Mouse (Mus musculus) megakaryocyte, adult 5-6 weeks (primary cell): Measurements from ENCODE around the gene Gm42878. TPM values are rescaled to one million over a fixed set of nuclear protein-coding genes. Genes with fewer than 3 reads are reported as not detected.

Source experiments
- ATAC-seq: 2 replicates; pipeline ENCODE4 v1.8.0; 2016; ENCODE audit warnings: mild to moderate bottlenecking, inconsistent platforms; ENCODE audit not compliant: poor library complexity, severe bottlenecking
- total RNA-seq, 2 experiments: library from RNA; stranded (forward) in 1 of 2; stranded (reverse) in 1 of 2; fragments of 153-499, 151-499 nt in 1 of 2; fragments of 221-1000, 200-1000 nt in 1 of 2; gene quantifications; 2 replicates each; pipeline versions ENCODE4 v1.2.3 to v1.2.4; 2015 to 2017

Gm42878 gene
- total RNA-seq, 2 experiments from 2014 or later = not detected

DNA sequence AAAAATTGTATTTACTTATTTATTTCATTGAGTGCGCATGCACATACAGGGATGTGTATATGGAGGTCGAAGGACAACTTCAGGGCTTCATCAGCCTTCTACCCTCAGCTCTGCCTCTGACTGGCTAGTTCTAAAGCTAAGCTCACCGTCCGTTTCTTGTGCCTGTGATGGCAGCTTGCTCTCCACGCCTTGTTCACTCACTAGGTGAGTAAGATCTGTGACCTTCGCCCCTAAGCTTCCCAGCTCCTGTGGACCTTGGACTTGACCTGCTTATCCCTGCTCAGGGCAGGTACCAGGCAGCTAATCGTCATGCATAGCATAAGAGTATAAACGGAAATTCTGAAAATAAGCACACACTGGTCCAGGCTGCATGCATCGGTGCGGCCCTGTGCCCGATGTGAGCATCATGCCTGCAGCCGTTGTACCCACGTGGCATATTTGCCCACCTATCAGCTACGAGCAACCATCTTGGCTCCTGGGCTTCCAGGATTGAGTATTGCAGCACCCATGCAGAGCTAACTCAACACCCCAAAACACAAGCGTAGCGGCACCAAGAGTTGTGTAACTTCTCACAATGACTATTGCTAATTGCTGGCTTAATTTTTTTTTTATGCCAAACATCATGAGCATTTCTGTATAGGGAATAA, 20.9 kb upstream of the Gm42878 start:
- no peak for ATAC-seq

DNA sequence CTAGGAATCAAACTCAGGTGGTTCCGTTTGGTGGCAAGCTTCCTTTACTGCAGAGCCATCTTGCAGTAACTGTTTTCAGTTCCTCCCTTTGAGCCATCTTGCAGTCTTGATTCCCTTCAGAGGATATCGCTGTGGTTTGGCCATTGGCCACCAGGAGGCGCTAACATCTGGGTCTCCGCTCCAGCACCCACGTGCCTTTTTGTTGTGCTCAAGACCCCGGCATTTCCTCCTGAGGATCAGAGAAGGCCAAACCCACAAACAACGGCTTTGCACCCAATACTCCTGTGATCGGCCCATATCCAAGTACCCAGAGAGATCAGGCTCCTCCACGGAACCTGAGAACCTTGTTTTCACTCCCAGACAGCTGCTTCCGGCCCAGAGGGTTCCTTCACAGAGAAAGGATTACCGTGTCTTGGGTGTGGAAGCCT, 19.2 kb upstream of the Gm42878 start:
- ATAC-seq = peak; percentile 95

DNA sequence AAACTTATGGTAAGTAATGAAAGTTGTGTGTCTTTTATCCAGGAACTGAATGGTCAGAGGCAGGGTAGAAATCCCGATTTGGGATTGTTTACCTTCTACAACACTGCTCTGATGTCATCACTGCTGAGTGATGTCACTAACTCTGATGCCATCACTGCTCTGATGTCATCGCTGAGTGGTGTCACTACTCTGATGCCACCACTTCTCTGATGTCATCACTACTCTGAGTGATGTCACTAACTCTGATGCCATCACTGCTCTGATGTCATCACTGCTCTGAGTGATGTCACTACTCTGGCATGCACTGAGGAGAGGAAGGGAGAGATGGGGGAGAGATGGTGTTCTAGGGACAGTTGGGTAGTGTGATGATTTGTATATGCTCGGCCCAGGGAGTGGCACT, 17.2 kb upstream of the Gm42878 start:
- ATAC-seq = no peak

DNA sequence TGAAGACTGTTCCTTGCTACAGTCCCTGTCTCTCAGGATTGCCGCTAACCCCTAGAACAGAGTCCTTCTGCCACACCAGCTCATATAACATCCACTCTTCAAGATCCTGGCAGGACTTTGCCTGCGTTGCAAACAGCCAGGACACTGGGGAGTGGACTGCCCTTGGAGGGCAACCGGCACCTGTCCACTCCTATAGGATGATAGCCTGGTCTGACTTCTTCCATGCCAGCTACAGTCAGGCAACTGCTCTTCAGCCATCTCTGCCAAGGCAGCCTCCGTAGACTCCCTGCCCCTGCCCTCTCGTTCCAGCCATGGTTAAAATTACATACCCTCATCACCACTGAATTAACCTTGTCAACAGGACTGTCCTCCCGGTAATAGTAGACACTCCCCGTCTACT, 3.9 kb upstream of the Gm42878 start:
- ATAC-seq = no peak

DNA sequence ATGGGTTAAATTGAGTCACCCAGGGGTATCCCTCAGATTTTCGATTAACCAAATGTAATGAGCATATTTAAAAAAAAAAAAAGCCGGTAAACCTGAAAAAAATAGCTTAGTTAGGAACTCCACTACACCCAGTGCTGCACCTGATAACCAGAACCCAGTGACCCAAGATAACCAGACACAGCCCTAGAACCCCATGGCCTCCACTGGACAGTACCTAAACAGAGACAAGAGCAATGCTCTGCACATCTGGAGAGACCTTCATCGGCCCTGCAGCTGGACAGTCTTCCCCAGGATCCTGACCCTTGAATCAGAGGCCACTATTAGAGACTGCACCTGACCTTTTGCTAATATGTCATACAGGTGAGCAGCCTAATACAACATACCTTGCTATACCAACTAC, 1.8 kb upstream of the Gm42878 start:
- no peak for ATAC-seq

DNA sequence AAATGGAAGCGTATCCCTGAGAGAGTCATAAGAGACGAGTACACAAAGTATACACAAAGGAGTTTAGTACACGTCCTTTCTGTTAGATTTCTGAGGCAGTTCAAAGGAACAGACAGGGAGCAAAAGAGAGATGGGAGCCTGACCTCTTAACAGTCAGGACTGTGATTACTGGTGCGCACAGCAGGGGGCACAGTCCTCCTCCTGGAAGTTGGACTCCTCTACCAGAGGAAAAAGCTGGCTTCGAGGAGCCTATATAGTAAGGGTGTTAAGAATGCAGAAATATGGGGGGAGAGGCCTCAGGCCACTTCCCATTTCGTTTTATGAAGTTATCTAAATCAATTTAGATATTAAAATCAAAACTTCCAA, 1.2 kb upstream of the Gm42878 start:
- peak; percentile 70 for ATAC-seq

DNA sequence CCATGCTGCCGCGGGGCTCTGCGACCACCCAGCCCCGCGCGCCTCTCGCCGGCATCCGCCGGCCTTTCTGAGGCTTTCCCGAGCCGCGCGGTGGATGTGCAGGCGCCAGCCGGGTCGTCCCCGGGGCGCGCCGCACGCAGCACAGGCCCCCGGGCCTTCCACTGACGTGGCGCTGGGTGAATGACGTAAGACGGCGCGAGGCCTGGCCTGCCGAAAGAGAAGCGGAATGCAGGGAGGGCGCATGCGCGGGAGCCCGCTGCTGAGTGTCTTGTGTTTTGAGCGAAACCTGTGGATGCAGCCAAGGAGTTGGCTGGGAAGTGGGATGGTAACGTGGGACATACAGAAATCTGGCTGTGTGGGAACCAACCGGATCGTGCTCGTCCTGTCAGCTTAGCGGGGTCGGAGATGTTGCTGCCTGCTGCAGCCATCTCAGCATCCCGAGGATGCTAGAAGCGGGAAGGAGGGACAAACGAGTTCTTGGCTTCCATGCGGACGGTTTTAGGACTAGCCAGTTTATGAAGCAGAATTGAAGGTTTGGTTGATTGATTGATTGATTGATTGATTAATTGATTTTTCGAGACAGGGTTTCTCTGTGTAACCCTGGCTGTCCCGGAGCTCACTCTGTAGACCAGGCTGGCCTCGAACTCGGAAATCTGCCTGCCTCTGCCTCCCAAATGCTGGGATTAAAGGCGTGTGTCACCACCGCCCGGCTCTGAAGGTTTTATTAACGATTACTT, 679 bp upstream of the Gm42878 start, which contains the start of gene Mapkapk5:
Gene Mapkapk5 (minus strand): TSS at position 113 of the 737 bp plus-strand sequence.
- peak; percentile 94 for ATAC-seq

DNA sequence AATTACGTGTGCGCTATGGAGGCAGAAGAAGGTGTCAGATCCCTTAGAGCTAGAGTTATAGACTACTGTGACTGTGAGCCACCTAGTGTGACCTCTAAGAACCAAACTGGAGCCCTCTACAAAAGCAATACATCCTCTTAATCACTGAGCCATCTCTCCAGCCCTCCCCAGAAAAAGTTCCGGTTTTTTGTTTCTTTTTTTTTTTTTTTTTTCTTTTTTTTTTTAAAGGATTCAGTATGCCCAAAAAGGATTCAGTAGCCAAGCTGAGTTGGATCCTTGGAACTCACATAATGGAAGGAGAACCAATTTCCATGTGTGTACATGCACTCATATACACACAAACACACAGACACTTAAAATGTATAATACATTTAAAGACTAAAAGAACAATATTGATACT, 1.9 kb downstream of the Gm42878 start:
- ATAC-seq = no peak

DNA sequence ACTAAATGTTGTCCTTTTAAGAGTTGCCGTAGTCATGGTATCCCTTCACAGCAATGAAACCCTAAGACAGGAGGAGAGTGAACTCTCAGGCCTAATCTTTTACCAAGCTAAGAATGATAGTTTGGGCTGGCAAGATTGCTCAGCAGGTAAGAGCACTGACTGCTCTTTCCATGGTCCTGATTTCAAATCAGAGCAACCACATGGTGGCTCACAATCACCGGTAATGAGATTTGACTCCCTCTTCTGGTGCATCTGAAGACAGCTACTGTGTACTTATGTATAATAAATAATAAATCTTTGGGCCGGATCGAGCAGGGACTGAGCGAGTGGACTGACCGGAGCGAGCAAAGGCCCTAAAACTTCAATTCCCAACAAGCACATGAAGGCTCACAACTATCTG, 4.0 kb downstream of the Gm42878 start:
- no peak for ATAC-seq

DNA sequence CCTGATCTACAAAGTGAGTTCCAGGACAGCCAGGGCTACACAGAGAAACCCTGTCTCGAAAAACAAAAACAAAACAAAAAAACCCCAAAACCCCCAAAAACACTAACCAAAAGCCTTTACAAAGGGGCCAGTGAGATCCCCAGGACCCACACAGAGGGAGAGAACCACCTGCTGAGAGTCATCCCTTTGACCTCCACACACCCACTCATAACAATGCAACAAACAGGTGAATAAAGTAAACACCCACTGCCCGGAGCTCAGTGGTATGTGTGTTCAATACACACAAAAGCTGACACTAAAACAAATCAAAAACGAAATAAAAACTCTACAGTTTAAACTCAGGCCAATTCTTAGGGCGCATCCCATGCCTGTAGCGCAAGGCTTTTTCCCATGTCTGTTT, 5.2 kb downstream of the Gm42878 start:
- no peak for ATAC-seq

DNA sequence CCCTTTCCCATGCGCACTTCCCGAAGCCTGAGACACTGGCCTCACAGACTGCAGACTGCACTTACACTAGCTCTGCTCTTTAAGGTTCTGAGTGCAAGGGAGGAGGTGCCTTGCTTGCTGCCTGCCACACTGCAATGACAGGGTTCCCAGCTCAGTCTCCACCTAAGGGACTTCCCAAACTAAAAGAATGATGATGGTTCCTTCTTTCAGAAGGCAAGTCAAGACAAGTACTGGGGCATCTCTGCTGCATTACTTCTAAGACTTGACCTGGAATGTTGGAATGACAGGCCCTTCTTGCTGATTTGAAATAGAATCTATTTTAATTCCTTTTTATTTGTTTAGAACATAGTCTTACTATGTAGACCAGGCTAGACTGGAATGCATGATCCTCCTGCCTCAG, 7.7 kb downstream of the Gm42878 start:
- no peak for ATAC-seq

DNA sequence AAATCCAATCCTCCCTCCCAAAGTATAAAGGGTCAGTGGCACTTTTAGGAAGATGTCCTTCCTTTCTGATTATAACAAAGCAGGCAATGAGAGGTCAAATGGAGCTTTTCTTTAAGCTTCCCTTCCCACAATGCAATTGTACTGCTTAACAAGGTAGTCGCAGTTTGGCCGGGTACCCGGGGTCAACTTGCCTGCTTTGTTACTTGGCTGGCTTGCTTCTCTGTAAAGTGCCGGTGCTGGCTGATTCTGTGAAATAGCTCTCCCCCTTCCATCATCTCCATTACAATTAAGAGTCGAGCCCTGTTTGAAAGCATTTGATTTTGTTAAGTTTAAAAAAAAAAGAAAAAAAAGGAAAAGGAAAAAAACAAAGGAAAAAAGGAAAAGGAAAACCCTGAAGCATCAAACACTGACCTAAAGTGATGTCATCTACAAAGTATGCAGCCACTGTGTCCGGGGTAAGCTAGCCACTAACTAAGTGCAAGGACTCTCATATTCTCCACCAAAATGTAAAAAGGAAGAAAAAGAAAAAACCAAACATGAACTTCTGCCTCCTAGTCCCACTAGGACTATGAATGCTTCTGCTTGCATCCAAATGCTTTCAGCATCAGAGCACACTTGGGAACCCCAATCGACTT, 8.2 kb downstream of the Gm42878 start:
- ATAC-seq = no peak

DNA sequence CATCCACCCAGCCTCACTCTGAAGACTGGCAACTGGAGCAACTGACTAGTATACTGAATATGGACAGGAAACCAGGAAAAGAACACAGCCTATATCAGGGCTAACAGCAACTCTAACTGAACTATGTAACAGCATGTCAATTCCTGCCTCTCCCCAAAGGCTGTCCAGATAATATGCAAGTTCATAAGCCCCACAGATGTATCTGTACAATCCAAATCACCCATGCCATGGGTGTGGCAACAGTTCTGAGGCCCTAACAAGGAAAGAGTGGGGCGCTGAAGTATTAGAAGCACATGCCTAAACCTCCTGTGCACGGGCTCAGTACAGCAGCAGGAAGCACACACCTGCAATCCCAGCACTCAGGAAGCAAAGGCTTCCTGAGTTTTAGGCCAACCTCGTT, 10.2 kb downstream of the Gm42878 start:
- ATAC-seq = no peak

DNA sequence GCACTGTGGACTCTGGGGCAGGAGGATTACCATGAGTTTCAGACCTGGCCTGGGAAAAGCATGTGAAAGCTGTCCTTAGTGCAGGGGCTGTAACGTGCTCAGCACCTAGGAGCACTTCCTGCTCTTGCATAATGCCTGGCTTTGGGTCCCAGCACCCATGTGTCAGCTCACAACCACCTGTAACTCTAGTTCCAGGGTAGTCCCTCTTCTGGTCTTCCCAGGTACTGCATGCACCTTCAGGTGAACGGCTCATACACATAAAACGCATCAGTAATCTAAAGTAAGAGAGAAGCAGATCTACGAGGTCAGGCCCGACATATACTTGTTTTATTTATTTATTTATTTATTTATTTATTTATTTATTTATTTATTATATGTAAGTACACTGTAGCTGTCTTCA, 10.8 kb downstream of the Gm42878 start:
- no peak for ATAC-seq

DNA sequence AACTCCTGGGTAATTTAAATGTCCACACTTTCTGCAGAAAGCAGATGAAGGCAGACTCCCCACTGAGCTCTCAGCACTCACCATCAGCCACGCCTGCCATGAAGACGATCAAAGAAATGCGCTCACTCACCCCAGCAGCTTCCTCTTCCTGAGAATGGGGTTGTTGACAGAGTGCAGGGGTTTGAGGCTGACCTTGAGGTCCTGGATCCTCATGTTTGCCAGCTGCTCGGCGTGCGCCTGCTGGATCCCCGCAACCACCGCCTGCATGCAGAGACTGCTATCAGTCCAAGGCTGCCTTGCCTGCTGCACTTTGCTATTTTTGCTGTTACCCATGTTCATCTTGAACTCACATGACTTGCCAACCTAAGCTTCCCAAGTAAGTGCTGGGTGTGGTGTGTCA, 18.3 kb downstream of the Gm42878 start:
- ATAC-seq = no peak

DNA sequence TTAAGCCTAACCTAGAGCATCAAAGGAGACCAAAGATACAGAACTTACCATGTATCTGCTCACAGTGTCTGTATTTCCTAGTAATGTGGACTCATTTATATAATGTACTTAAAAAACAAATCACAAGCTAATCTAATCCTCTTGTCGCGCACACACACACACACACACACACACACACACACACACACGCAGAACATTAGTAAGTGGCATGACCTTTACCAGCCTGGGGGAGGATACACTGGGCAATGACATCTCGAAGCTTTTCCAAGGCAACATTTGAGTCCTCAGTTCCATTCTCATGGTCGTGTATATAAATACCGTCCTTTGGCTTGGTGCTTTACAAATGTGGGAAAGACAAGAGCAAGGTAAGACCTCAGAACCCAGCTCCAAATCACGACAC, 18.8 kb downstream of the Gm42878 start:
- ATAC-seq = no peak

DNA sequence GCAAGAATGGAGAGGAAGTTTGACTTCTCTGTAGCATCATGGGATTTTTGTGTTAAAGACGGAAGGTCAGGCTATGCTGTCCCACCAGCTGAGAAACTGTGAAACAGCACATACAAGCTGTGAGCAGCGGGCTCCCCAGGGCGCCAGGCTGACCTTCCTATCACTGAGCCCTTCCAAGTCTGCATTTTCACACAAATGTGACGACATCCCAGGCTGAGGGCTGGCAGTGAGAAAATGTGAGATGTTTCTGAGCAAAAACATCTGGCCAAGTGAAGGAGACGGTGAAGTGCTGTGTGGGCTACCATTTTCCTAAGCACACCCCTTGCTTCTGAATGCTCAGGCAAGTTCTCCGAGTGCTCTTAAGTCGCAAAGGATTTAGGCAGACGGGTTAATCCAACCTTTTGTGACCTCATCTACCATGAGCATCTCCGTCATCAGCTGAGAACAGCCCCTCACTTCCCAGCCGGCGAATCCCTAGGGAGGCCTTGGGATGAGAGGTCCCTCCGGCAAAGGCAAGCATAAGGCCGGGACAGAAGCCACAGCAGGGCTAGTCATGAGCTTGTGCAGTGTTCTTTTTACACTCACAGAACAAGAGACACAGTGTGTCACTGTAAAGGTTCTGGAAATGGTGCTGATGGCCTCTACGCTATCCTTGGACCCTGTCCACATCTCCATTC, 19.4 kb downstream of the Gm42878 start:
- ATAC-seq = no peak

DNA sequence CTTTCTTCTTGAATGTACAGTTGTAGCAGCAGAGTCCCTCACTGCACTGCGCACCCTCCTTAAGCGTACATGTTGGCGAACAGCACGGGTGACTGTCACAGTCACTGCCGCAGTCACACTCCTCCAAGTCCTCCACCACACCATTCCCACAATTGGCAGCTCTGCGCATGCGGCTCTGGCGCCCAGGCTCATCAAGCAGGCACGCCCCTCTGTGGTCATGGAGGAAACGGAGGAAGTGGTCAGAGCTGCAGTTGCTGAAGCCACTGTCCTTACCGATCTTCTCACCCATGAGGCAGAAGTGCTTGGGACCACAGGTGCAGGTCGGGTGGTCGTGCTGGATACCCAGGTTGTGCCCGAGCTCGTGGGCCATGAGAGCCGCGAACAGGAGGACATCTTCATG, 25.5 kb downstream of the Gm42878 start:
- peak; percentile 95 for ATAC-seq

DNA sequence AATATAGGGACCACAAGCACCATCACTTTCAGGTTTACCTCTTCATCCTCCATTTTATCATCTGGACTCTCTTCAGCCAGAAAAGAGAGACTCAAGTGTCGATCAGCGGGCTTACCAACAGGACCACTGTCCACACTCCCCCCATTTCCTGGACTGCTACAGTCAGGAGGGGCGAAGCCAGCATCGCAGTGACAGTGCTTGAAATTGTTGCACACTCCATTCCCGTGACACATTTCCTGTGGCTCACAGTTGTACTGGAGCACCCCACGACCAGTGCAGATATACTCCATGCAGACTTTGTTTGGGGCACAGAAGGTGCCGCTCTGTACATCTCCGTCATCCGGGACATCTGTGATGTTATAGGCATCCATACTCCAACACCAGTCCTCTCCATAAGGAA, 26.3 kb downstream of the Gm42878 start:
- peak; percentile 28; the same call in 1 of the 2 replicates for ATAC-seq

DNA sequence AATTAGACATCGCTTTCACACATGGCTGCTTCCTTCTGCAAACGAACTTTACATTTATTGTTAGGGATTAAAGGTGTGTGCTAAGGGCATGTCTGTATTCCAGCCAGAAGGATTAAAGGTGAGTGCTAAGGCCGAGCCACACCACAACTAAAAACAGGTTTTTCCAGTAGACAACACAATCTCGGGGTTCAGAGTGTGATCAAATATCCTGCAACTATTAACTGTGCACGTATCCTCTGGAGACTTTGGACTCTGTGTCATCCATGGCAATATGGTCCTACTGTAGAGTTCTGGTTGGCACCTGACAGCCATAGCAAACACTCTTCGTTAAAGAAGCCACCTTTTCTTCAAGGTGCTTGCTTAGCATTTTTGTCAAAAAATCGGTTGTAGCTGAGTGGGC, 35.3 kb downstream of the Gm42878 start:
- ATAC-seq = no peak

DNA sequence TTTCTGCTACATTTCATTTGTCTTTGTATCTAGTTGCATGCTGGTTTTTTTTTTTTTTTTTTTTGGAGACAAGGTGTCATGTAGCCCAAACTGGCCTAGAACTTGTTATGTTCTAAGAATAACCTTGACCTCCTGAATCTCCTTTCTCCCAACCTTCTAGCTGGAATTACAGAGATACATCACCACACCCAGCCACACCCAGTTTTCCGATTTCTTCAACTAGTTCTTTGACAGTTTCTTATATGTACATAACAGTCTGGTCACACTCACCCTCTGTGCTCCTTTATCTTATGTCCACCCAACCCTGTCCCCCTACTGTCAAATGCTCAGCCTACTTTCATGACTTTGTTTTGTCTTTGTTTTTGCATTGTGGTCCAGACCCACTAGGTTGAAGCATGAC, 38.4 kb downstream of the Gm42878 start:
- ATAC-seq = no peak

DNA sequence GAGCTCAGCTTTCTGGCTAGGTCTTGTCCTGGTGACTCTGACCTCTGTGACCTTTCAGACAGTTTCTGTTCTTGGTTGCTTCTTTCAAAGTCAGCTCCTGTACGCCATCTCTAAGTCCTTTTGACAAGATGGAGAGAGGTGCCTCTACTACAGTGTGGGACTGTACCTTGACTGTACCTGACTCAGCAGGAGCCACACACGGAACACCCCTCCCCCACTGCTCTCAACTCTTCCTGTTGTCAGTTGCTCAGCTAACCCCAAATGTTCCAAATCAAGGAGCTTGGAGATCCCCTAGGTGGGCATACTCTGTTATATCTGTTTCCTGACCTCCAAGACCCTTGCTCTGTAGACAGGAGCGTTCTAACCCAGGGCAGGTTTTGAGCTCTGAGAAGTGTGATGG, 42.1 kb downstream of the Gm42878 start, which contains the start of gene Adam1b:
Gene Adam1b (minus strand): TSS at position 205 of the 400 bp plus-strand sequence.
- ATAC-seq = no peak
